Mouse (Mus musculus) heart, adult 2 months (tissue): ENCODE measurements around the gene Cfb. TPM values are rescaled to one million over a fixed set of nuclear protein-coding genes. Genes with fewer than 3 reads are reported as not detected.
A peak's percentile ranks its signal among the peaks of the same experiment; 100 is the strongest.

Experiments
- DNase-seq, 2 experiments: peaks; one replicate each; pipeline ENCODE4 v3.0.0; 2021
- H3K27ac ChIP-seq: fragments of 200-600 bp; 2 replicates; pipeline ENCODE4 v1.8.1; 2022
- H3K27me3 ChIP-seq: fragments of 200-500 bp; 2 replicates; pipeline ENCODE4 v1.6.1; 2012; ENCODE audit warnings: mild to moderate bottlenecking, low read length, inconsistent platforms, mixed read lengths; ENCODE audit not compliant: control insufficient read depth, insufficient read depth
- H3K36me3 ChIP-seq: fragments of 200-500 bp; 2 replicates; pipeline ENCODE4 v1.6.1; 2012; ENCODE audit warnings: low read length, inconsistent platforms; ENCODE audit not compliant: control insufficient read depth, insufficient read depth
- H3K4me1 ChIP-seq: fragments of 200-500 bp; 2 replicates; pipeline ENCODE4 v1.6.1; 2011; ENCODE audit warnings: low read length; ENCODE audit not compliant: control insufficient read depth, insufficient read depth
- H3K4me3 ChIP-seq: fragments of 200-600 bp; 2 replicates; pipeline ENCODE4 v1.8.1; 2022
- H3K79me2 ChIP-seq: fragments of 200-500 bp; replicated peaks from 2 replicates; pipeline ENCODE4 v1.6.1; 2012; ENCODE audit warnings: mild to moderate bottlenecking, inconsistent platforms, low read length, moderate library complexity, mixed read lengths; ENCODE audit not compliant: control insufficient read depth, insufficient read depth
- H3K9ac ChIP-seq: fragments of 200-500 bp; 2 replicates; pipeline ENCODE4 v1.6.1; 2012; ENCODE audit warnings: low read depth, mild to moderate bottlenecking, control low read depth, inconsistent platforms, low read length, mixed read lengths
- CTCF ChIP-seq: fragments of 200-600 bp; IDR thresholded peaks from 2 replicates; pipeline ENCODE4 v1.8.1; 2022; ENCODE audit warnings: antibody characterized with exemption, mild to moderate bottlenecking, moderate library complexity
- EP300 ChIP-seq: fragments of 200-500 bp; IDR thresholded peaks from 2 replicates; pipeline ENCODE4 v1.6.1; 2011; ENCODE audit warnings: low read depth, low read length, control low read depth; ENCODE audit not compliant: insufficient read depth
- POLR2A ChIP-seq: fragments of 200-500 bp; IDR thresholded peaks from 2 replicates; pipeline ENCODE4 v1.6.1; 2011; ENCODE audit warnings: mild to moderate bottlenecking, low read depth, low read length, control low read depth; ENCODE audit not compliant: insufficient read depth
- WGBS: fragments of 180-500 bp; shearing (Covaris S2); methylation state at CpG from one replicate; pipeline ENCODE4 v1.1.7; 2018; 5-methylcytosine and 5-hydroxymethylcytosine counted together
- intact Hi-C: fragments of 180-260 bp; cut with DNase I; formaldehyde crosslinking; loops from one replicate; pipeline ENCODE4 v1.15.1; 2025
- polyA plus RNA-seq: library from polyadenylated mRNA; depleted of rRNA; stranded (reverse); fragments of >200 nt; gene quantifications from 2 replicates; pipeline ENCODE4 v1.2.3, GENCODE M21; 2012
- total RNA-seq, 2 experiments: library from RNA; stranded (reverse); gene quantifications; 2 replicates each; pipeline ENCODE4 v1.2.3; 2021

Gene Cfb
- total and polyA plus RNA-seq, 3 experiments = 2.6 to 5.7 (median 3.8) TPM

DNA sequence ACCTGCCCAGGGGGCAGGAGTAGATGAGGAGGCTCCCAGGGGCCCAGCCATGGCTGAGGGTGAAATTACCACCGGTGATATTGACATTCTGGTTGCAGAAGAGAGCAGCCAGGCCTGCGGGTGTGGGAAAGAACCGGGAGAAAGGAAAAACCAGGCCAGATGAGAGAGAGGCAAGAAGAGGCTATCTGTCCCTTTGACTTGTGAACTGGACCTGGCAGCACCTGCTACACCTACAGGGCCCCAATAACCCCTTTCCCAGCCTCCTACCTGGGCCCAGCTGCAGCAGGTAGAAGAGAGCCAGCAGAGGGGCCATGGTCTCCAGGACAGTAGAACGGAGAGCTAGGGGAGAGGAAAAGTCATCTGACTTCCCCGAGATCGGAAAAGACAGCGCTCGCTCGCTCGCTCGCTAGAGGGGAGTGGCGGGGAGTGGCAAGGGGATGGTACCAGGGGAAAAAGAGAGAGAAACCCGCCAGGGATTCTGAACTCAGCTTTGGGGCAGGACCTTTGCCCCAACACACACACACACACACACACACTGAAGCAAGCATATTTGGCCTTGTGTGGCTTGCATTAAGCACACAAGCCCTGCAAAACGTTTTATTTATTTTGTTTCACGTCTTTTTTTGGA is 19.5 kb upstream of the Cfb start, which contains the start of gene Gm20547:
Gm20547 (minus strand) TSS at position 360 of the 628 bp plus-strand sequence.
- WGBS = 22% methylated on average over 15 of the region's 15 CpGs
- intact Hi-C loops = no loop called here
- H3K9ac ChIP-seq = no peak within 1 kb of the TSS

GRCm38 (mm10) chr17:34881166-34881565 is 18.8 kb upstream of the Cfb start:
- H3K27me3 ChIP-seq = no peaks in the 10 kb centered on the region

More for the DNA sequence above, 19.5 kb upstream of the Cfb start, which contains the start of gene Gm20547:
- H3K27ac ChIP-seq = no peak within 1 kb of the TSS
- no peaks in the 10 kb centered on the region for H3K27me3 ChIP-seq
- no peak for DNase-seq
- H3K4me3 ChIP-seq = no peak within 1 kb of the TSS
- no peaks in the 10 kb centered on the region for H3K79me2 ChIP-seq
- TF ChIP-seq POLR2A (no peak), CTCF (no peak), EP300 (no peak)
- no peaks in the 10 kb centered on the region for H3K4me1 ChIP-seq
- H3K36me3 ChIP-seq = no peaks in the 10 kb centered on the region

DNA sequence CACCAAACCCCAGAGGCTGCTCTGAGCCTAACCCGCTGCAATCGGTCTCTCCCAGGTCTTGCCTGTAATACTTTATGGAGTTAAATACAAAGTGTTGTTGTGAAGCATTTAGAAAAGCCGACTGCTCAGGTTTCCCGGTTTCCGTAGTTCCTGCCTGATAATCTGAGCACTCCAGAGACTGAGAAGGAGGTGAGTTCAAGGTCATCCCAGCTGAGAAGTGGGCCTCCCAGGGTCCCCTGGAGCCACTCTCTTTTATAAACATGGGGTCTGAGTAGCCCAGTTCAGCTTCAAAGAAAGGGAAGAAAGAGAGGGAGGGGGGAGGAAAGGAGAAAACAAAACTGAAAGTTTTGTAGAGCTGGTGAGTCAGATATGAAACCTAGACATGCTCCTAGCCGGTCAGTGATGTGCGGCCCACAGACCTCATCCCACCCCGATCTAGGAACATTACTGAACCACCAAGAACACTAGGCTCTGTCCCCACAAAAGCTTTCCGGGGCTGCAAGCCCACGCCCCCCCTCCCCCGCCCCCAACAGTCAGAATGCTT is 17.1 kb upstream of the Cfb start, which contains the start of gene Zbtb12:
Zbtb12 (plus strand) TSS at position 148 of the 544 bp plus-strand sequence.
- H3K27ac ChIP-seq = no peak within 1 kb of the TSS
- H3K36me3 ChIP-seq = no peaks in the 10 kb centered on the region
- H3K9ac ChIP-seq = no peak within 1 kb of the TSS; the same call in 1 of the 2 replicates
- DNase-seq = no peak
- H3K27me3 ChIP-seq = no peaks in the 10 kb centered on the region
- TF ChIP-seq EP300 (no peak), CTCF (no peak), POLR2A (no peak)
- no peaks in the 10 kb centered on the region for H3K79me2 ChIP-seq
- H3K4me1 ChIP-seq = no peaks in the 10 kb centered on the region
- WGBS = 54% methylated on average over 11 of the region's 11 CpGs
- no peak within 1 kb of the TSS for H3K4me3 ChIP-seq
- intact Hi-C loops = no loop called here

More at GRCm38 (mm10) chr17:34881166-34881565, 18.8 kb upstream of the Cfb start:
- Histone ChIP-seq H3K4me1 (no peaks in the 10 kb centered on the region), H3K36me3 (no peaks in the 10 kb centered on the region), H3K79me2 (no peaks in the 10 kb centered on the region), H3K27ac (no peak overlapping the region), H3K9ac (no peak overlapping the region), H3K4me3 (no peak overlapping the region)
- TF ChIP-seq EP300 (no peak), POLR2A (no peak), CTCF (no peak)
- intact Hi-C loops = no loop called here
- DNase-seq = no peak

DNA sequence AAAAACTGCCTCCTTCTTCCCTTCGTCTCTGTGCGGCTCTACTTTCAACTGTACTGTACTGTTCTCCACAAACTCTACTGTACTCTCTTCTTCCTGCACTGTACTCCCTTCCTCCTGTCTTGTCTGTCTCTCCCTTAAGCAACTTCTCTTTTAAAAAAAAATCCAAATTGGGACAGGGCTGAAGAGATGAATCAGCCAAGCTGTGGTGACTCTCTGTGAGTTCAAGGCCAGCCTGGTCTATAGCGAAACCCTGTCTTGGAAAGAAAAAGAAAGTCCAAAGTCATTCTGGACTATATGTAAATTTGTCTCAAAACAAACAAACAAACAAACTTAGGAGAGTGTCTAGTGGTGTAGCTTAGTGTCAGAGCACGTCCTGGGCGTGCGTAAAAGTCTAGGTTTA is 12.0 kb upstream of the Cfb start:
- no peak overlapping the region for H3K9ac ChIP-seq
- H3K4me3 ChIP-seq = no peak overlapping the region
- no peaks in the 10 kb centered on the region for H3K4me1 ChIP-seq
- 87% methylated on average over 6 of the region's 6 CpGs for WGBS
- no peaks in the 10 kb centered on the region for H3K36me3 ChIP-seq
- no peaks in the 10 kb centered on the region for H3K79me2 ChIP-seq
- no peak for DNase-seq
- H3K27me3 ChIP-seq = no peaks in the 10 kb centered on the region
- no peak overlapping the region for H3K27ac ChIP-seq
- intact Hi-C loops = no loop called here
- TF ChIP-seq POLR2A (no peak), CTCF (no peak), EP300 (no peak)

DNA sequence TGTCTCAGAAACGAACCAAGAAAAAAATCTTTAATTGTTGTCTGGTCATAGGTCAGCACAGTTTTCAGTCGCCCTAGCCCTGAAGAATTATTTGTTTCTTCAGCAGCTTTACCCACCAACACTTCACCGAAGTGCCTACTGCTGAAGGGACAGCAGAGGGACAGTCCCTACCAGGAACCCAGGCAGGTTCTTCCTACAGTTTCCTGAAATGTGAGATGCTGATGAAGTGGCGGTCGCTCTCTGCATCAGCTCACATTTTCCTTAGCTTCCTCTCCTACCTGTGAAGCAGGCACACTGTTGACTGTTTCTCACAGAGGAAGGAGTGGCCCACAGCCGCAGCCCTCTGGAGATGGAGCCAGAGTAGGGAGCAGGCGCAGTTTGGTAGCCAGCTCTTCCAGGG is 3.7 kb upstream of the Cfb start:
- DNase-seq = no peak
- Histone ChIP-seq H3K36me3 (no peaks in the 10 kb centered on the region), H3K27ac (no peak overlapping the region), H3K27me3 (no peaks in the 10 kb centered on the region), H3K4me1 (no peaks in the 10 kb centered on the region), H3K4me3 (no peak overlapping the region), H3K9ac (no peak overlapping the region), H3K79me2 (no peaks in the 10 kb centered on the region)
- intact Hi-C loops = no loop called here
- TF ChIP-seq POLR2A (no peak), EP300 (no peak), CTCF (no peak)
- WGBS = 48% methylated on average over 7 of the region's 7 CpGs

- DNase-seq = peak in 1 of 2 experiments; percentile 26
- intact Hi-C loops = no loop called here
Observed at GRCm38 (mm10) chr17:34861704-34862415, 458 bp downstream of the Cfb start.

More at GRCm38 (mm10) chr17:34861704-34862415, 458 bp downstream of the Cfb start:
- no peaks in the 10 kb centered on the region for H3K4me1 ChIP-seq
- no peaks in the 10 kb centered on the region for H3K36me3 ChIP-seq
- TF ChIP-seq POLR2A = no peak
- TF ChIP-seq CTCF = no peak
- TF ChIP-seq EP300 = no peak
- WGBS = 59% methylated on average over 13 of the region's 13 CpGs
- no peak overlapping the region for H3K9ac ChIP-seq
- no peak overlapping the region for H3K27ac ChIP-seq
- no peak overlapping the region for H3K4me3 ChIP-seq
- no peaks in the 10 kb centered on the region for H3K27me3 ChIP-seq
- H3K79me2 ChIP-seq = no peaks in the 10 kb centered on the region
